Mouse (Mus musculus) lung, embryonic 14.5 days (tissue): ENCODE data around the gene Usp44. TPM values are rescaled to one million over a fixed set of nuclear protein-coding genes. Genes with fewer than 3 reads are reported as not detected.

ENCODE experiments used
- ATAC-seq: fragments of 200-750 bp; cut with Nextera tagmentation; 2 replicates; pipeline ENCODE4 v1.8.0; 2017; ENCODE audit warnings: mild to moderate bottlenecking, moderate TSS enrichment, moderate library complexity; ENCODE audit not compliant: insufficient read depth
- DNase-seq: peaks from one replicate; pipeline ENCODE4 v3.0.0-alpha.2; 2015
- H3K27ac ChIP-seq: fragments of 300-500 bp; sonication (generic); 2 replicates; pipeline ENCODE4 v1.5.1; 2014; ENCODE audit warnings: low read depth, mild to moderate bottlenecking, moderate library complexity
- H3K27me3 ChIP-seq: fragments of 300-500 bp; sonication (generic); 2 replicates; pipeline ENCODE4 v1.6.1; 2014; ENCODE audit warnings: low read length, control low read depth; ENCODE audit not compliant: insufficient read depth
- H3K36me3 ChIP-seq: fragments of 300-500 bp; sonication (generic); 2 replicates; pipeline ENCODE4 v1.6.1; 2014; ENCODE audit warnings: control low read depth; ENCODE audit not compliant: insufficient read depth
- H3K4me1 ChIP-seq: fragments of 300-500 bp; sonication (generic); 2 replicates; pipeline ENCODE4 v1.6.1; 2014; ENCODE audit warnings: antibody characterized with exemption, control low read depth; ENCODE audit not compliant: insufficient read depth
- H3K4me2 ChIP-seq: fragments of 300-500 bp; sonication (generic); 2 replicates; pipeline ENCODE4 v1.6.1; 2014; ENCODE audit warnings: mild to moderate bottlenecking
- H3K4me3 ChIP-seq: fragments of 300-500 bp; sonication (generic); 2 replicates; pipeline ENCODE4 v1.5.1; 2014; ENCODE audit warnings: low read depth, low read length
- H3K9ac ChIP-seq: fragments of 300-500 bp; sonication (generic); 2 replicates; pipeline ENCODE4 v1.6.1; 2014
- H3K9me3 ChIP-seq: fragments of 300-500 bp; sonication (generic); 2 replicates; pipeline ENCODE4 v1.6.1; 2016; ENCODE audit warnings: low read depth, low read length, control low read depth
- CTCF ChIP-seq: IDR thresholded peaks from 2 replicates; pipeline ENCODE4 v1.5.1; 2016; ENCODE audit warnings: antibody characterized with exemption, low read depth
- WGBS: fragments of 180-500 bp; shearing (Covaris S2); extraction: QIAGEN DNeasy Blood & Tissue Kit; methylation state at CpG from one replicate; pipeline ENCODE4 v1.1.7; 2014; 5-methylcytosine and 5-hydroxymethylcytosine counted together
- polyA plus RNA-seq: library from polyadenylated mRNA; unstranded; fragments of >200 nt; fragmentation: Nextera tagmentation; extraction: Ambion mirVana; gene quantifications from 2 replicates; pipeline ENCODE4 v1.2.1, GENCODE M21; 2014

The Usp44 gene
- polyA plus RNA-seq, 1 experiment from 2014 or later = 0.74 TPM

GRCm38 (mm10) chr10:93855126-93855525 is 23.8 kb downstream of the Usp44 start:
- WGBS = 90% methylated on average over 9 of the region's 9 CpGs
- no peak for TF ChIP-seq CTCF
- Histone ChIP-seq H3K4me3 (no peak overlapping the region), H3K9me3 (no peaks in the 10 kb centered on the region), H3K27me3 (no peaks in the 10 kb centered on the region), H3K36me3 (peaks cover 11% of the 10 kb centered on the region), H3K9ac (no peak overlapping the region), H3K27ac (no peak overlapping the region), H3K4me2 (no peak overlapping the region), H3K4me1 (no peaks in the 10 kb centered on the region)
- DNase-seq (no peak), ATAC-seq (no peak)

- ATAC-seq = no peak
- 88% methylated on average over 6 of the region's 6 CpGs for WGBS
Observed at GRCm38 (mm10) chr10:93856095-93856494, 24.7 kb downstream of the Usp44 start.

GRCm38 (mm10) chr10:93868401-93868800 is 37.0 kb downstream of the Usp44 start:
- no peak overlapping the region for H3K4me3 ChIP-seq
- H3K4me2 ChIP-seq = no peak overlapping the region
- no peaks in the 10 kb centered on the region for H3K4me1 ChIP-seq
- no peak for TF ChIP-seq CTCF
- ATAC-seq (no peak), DNase-seq (no peak)
- peaks cover 81% of the 10 kb centered on the region for H3K36me3 ChIP-seq
- no peak overlapping the region for H3K9ac ChIP-seq
- no peak overlapping the region for H3K27ac ChIP-seq
- WGBS = 90% methylated on average over 7 of the region's 7 CpGs
- no peaks in the 10 kb centered on the region for H3K27me3 ChIP-seq
- no peaks in the 10 kb centered on the region for H3K9me3 ChIP-seq

More at GRCm38 (mm10) chr10:93856095-93856494, 24.7 kb downstream of the Usp44 start:
- H3K27ac ChIP-seq = no peak overlapping the region
- H3K27me3 ChIP-seq = no peaks in the 10 kb centered on the region
- H3K9ac ChIP-seq = no peak overlapping the region
- H3K4me2 ChIP-seq = no peak overlapping the region
- H3K4me1 ChIP-seq = no peaks in the 10 kb centered on the region
- H3K9me3 ChIP-seq = no peaks in the 10 kb centered on the region
- no peak for TF ChIP-seq CTCF
- DNase-seq = no peak
- H3K4me3 ChIP-seq = no peak overlapping the region
- H3K36me3 ChIP-seq = peaks cover 19% of the 10 kb centered on the region

GRCm38 (mm10) chr10:93868886-93869285 is 37.5 kb downstream of the Usp44 start:
- TF ChIP-seq CTCF = no peak

GRCm38 (mm10) chr10:93876772-93877171 is 45.4 kb downstream of the Usp44 start:
- 84% methylated on average over 1 of the region's 1 CpGs for WGBS
- no peak overlapping the region for H3K4me2 ChIP-seq
- TF ChIP-seq CTCF = no peak
- H3K4me1 ChIP-seq = no peaks in the 10 kb centered on the region
- DNase-seq = no peak
- peaks cover 55% of the 10 kb centered on the region for H3K36me3 ChIP-seq
- no peak overlapping the region for H3K9ac ChIP-seq
- ATAC-seq = no peak
- H3K9me3 ChIP-seq = no peaks in the 10 kb centered on the region
- H3K27ac ChIP-seq = no peak overlapping the region
- no peaks in the 10 kb centered on the region for H3K27me3 ChIP-seq
- H3K4me3 ChIP-seq = no peak overlapping the region

More at GRCm38 (mm10) chr10:93868886-93869285, 37.5 kb downstream of the Usp44 start:
- no peaks in the 10 kb centered on the region for H3K9me3 ChIP-seq
- no peaks in the 10 kb centered on the region for H3K27me3 ChIP-seq
- H3K4me2 ChIP-seq = no peak overlapping the region
- H3K27ac ChIP-seq = no peak overlapping the region
- no peak for DNase-seq
- 86% methylated on average over 4 of the region's 4 CpGs for WGBS
- H3K4me3 ChIP-seq = no peak overlapping the region
- H3K9ac ChIP-seq = no peak overlapping the region
- no peaks in the 10 kb centered on the region for H3K4me1 ChIP-seq
- ATAC-seq = no peak
- H3K36me3 ChIP-seq = peaks cover 83% of the 10 kb centered on the region

GRCm38 (mm10) chr10:93878732-93879131 is 47.4 kb downstream of the Usp44 start:
- 95% methylated on average over 4 of the region's 4 CpGs for WGBS
- H3K4me3 ChIP-seq = no peak overlapping the region
- no peak for DNase-seq
- H3K9ac ChIP-seq = no peak overlapping the region
- no peak overlapping the region for H3K27ac ChIP-seq
- no peaks in the 10 kb centered on the region for H3K27me3 ChIP-seq
- no peaks in the 10 kb centered on the region for H3K4me1 ChIP-seq
- TF ChIP-seq CTCF = no peak
- H3K9me3 ChIP-seq = no peaks in the 10 kb centered on the region
- no peak overlapping the region for H3K4me2 ChIP-seq
- H3K36me3 ChIP-seq = peaks cover 52% of the 10 kb centered on the region
- ATAC-seq = no peak

- H3K27ac ChIP-seq = no peak overlapping the region
- no peak for TF ChIP-seq CTCF
- ATAC-seq (no peak), DNase-seq (no peak)
- H3K27me3 ChIP-seq = no peaks in the 10 kb centered on the region
- H3K4me1 ChIP-seq = no peaks in the 10 kb centered on the region
- no peak overlapping the region for H3K4me3 ChIP-seq
- no peak overlapping the region for H3K9ac ChIP-seq
- peaks cover 60% of the 10 kb centered on the region for H3K36me3 ChIP-seq
- H3K9me3 ChIP-seq = no peaks in the 10 kb centered on the region
- no peak overlapping the region for H3K4me2 ChIP-seq
Observed at GRCm38 (mm10) chr10:93881918-93882317, 50.6 kb downstream of the Usp44 start.
